Mouse (Mus musculus) gastrocnemius, adult 2 months (tissue): ENCODE data around the gene Nub1. TPM values are rescaled to one million over a fixed set of nuclear protein-coding genes. Genes with fewer than 3 reads are reported as not detected.

Experiments used
- DNase-seq: peaks from one replicate; pipeline ENCODE4 v3.0.0; 2022
- H3K27ac ChIP-seq: fragments of 200-600 bp; 2 replicates; pipeline ENCODE4 v1.8.1; 2022; ENCODE audit warnings: mild to moderate bottlenecking
- H3K4me3 ChIP-seq: fragments of 200-600 bp; 2 replicates; pipeline ENCODE4 v1.8.1; 2022; ENCODE audit warnings: mild to moderate bottlenecking, moderate library complexity
- CTCF ChIP-seq: fragments of 200-600 bp; IDR thresholded peaks from 2 replicates; pipeline ENCODE4 v1.8.1; 2022; ENCODE audit warnings: antibody characterized with exemption, mild to moderate bottlenecking, moderate library complexity
- intact Hi-C: fragments of 180-260 bp; cut with DNase I; formaldehyde crosslinking; loops from one replicate; pipeline ENCODE4 v1.15.1; 2025
- total RNA-seq, 2 experiments: library from RNA; stranded (reverse); gene quantifications; 2 replicates each; pipeline ENCODE4 v1.2.3; 2021

The Nub1 gene
- total RNA-seq, 2 experiments from 2014 or later, result 28.3 to 34.3 TPM

DNA sequence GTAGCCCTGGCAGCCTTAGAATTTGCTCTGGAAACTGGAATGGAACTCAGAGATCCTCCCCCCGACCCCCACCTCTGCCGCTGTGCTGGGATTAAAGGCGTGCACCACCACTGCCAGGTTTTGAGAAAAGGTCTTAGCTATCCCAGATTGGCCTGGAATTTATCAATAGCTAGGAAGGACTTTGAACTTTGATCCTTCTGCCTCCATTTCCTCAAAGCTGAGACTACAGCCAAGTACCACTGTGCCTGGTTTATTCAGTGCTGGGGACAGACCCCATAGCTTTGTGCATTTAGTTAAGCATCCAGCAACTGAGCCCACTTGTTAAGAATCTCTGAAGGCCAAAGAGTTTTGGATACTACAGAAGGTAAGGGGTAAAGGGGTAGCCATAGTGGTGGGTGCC lies 71.6 kb downstream of the Nub1 start:
- intact Hi-C loops, result no loop called here
- Histone ChIP-seq H3K4me3 (no peak overlapping the region), H3K27ac (no peak overlapping the region)
- DNase-seq, result no peak
- no peak for TF ChIP-seq CTCF

DNA sequence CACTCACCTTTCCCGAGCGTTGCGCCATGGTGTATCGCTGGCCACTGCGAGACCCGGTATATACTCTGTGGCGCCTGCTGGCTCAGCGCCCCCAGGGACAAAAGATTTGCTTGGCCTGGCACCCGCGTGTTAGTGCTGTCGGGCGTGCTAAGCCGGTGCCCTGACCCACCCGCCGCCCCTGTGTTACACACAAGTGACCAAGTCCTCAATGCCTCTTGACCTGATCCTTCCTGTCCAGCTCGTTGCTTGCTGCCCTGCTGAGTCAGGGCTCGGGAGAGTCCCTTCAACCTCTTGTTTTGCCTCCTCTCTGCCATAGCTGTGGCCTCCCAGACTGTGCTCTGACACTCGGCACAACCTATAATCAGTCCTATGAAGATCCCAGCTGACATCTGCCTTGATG lies 72.5 kb downstream of the Nub1 start, which contains the start of gene Crygn:
TSS of gene Crygn (minus strand) at position 193 of the 400 bp plus-strand sequence.
- Histone ChIP-seq H3K27ac (no peak within 1 kb of the TSS), H3K4me3 (no peak within 1 kb of the TSS)
- DNase-seq, result no peak
- TF ChIP-seq CTCF, result no peak
- intact Hi-C loops, result no loop called here

Other genes with a start within 250 kb of the Nub1 start
- 100 to 1,000 TPM; 163 to 214 TPM for gene Fastk, start 240.2 kb upstream of the Nub1 start, total RNA-seq
- 10 to 100 TPM; 18.1 to 22.2 TPM for gene Tmub1, start 237.7 kb upstream of the Nub1 start, total RNA-seq
- gene Agap3, start 233.4 kb upstream of the Nub1 start, total RNA-seq, result 10 to 100 TPM; 67.8 to 71.0 TPM
- gene Gbx1, start 158.3 kb upstream of the Nub1 start, total RNA-seq, result not detected
- 100 to 1,000 TPM; 101 to 107 TPM for gene Asb10, start 144.6 kb upstream of the Nub1 start, total RNA-seq
- not detected for gene 4931409K22Rik, start 128.7 kb upstream of the Nub1 start, total RNA-seq
- 100 to 1,000 TPM; 105 to 117 TPM for gene Abcf2, start 108.1 kb upstream of the Nub1 start, total RNA-seq
- 10 to 100 TPM in 1 of 2 experiments, 1 to 10 TPM in 1; 6.4 to 10.1 TPM for gene Chpf2, start 98.8 kb upstream of the Nub1 start, total RNA-seq
- 100 to 1,000 TPM; 172 to 203 TPM for gene Smarcd3, start 61.1 kb upstream of the Nub1 start, total RNA-seq
- not detected for gene Wdr86, start 45.2 kb downstream of the Nub1 start, total RNA-seq
- not detected for gene Crygn, start 72.5 kb downstream of the Nub1 start, total RNA-seq
- 10 to 100 TPM; 64.1 to 71.9 TPM for gene Rheb, start 157.1 kb downstream of the Nub1 start, total RNA-seq